Mouse (Mus musculus) liver, adult 2 months (tissue): ENCODE measurements around the gene Ndufs7.

Experiments
- CTCF ChIP-seq: fragments of 200-500 bp; IDR thresholded peaks from 2 replicates; pipeline ENCODE4 v1.5.1; 2011; ENCODE audit warnings: low read depth, low read length, control low read depth
- POLR2A ChIP-seq: fragments of 200-500 bp; IDR thresholded peaks from 2 replicates; pipeline ENCODE4 v1.6.1; 2011; ENCODE audit warnings: low read length, control low read depth; ENCODE audit not compliant: insufficient read depth; ENCODE audit errors: extremely low read depth

DNA sequence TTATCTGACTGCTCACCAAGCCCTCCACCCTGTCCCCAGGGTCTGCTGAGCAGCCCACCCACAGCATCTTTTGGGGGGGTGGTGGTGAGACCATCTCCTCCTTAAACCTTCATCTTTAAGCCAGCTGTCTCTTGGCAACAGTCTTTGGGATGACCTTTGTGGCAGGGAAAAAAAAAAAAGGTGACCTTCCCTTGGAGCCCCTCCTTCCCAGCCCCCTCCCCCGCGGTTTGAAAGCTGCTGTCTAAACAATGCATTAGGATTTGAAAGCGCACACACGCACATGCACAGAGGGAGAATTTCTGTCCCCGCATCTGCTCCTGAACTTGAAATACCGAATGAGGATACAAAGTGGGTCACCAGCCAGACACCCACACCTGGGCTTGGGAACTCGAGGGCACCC lies 44.9 kb upstream of the Ndufs7 start:
- TF ChIP-seq CTCF (no peak), POLR2A (no peak)
